Mouse (Mus musculus) olfactory bulb, adult 2 months (tissue): ENCODE measurements around the gene Klk1b4.
"Not testable (repeated sequence)": the region's sequence is repeated elsewhere in the genome, so short reads cannot be mapped to it uniquely, and the experiment has no call there.

Experiments used
- CTCF ChIP-seq: fragments of 200-500 bp; IDR thresholded peaks from 2 replicates; pipeline ENCODE4 v1.5.1; 2012; ENCODE audit warnings: low read depth, mild to moderate bottlenecking, low read length, moderate library complexity; ENCODE audit not compliant: insufficient read depth
- POLR2A ChIP-seq: fragments of 200-500 bp; IDR thresholded peaks from 2 replicates; pipeline ENCODE4 v1.6.1; 2012; ENCODE audit warnings: mild to moderate bottlenecking, low read depth, low read length, moderate library complexity; ENCODE audit not compliant: insufficient read depth

GRCm38 (mm10) chr7:44193466-44193865, 13.8 kb upstream of the Klk1b4 start:
- TF ChIP-seq POLR2A, CTCF: not testable (repeated sequence)
